In the genomic region with DNA sequence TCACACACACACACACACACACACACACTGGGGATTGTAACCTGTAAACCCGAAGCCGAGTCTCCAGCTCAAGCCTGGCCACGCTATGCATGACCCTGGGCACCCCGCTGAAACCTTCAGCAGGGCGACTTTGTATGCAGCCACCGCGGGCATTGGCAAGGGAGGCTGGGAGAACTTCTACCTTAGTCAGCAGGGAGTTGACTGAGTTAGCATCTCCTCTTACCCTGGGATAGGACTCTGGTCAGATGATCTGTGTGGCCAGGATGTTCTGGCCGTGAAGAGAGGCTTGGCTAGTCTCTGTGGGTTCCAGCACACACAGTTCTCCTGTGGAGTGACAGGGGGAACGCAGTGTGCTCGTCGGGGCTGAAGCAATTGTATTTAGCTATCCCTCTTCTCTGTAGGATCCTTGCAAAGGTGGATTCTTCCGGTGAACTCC, we compare ENCODE assay signal across 8 mouse cellular contexts. TPM values are rescaled to one million over a fixed set of nuclear protein-coding genes. Genes with fewer than 3 reads are reported as not detected.
A peak's percentile ranks its signal among the peaks of the same experiment; 100 is the strongest.
DNase-seq lines count a peak whose midpoint lies in the region; ATAC-seq and TF ChIP-seq lines count a peak whose summit lies in the region.

No protein-coding gene starts in this region.

- H3K9me3 ChIP-seq in intestine, embryonic 14.5 days (ENCODE audit: control insufficient read depth, low read length) = no peaks in the 10 kb centered on the region
- no peaks in the 10 kb centered on the region for H3K9me3 ChIP-seq in liver, embryonic 12.5 days (replicated peaks)
- H3K9me3 ChIP-seq in neural tube, embryonic 11.5 days (ENCODE audit: control insufficient read depth, low read length) = no peaks in the 10 kb centered on the region

- no peak overlapping the region for H3K9ac ChIP-seq in intestine, embryonic 14.5 days (ENCODE audit: low read length)
- H3K9ac ChIP-seq in liver, embryonic 12.5 days = peak overlapping the region; percentile 70
- peak overlapping the region; percentile 32; the same call in 1 of the 2 replicates for H3K9ac ChIP-seq in neural tube, embryonic 11.5 days (ENCODE audit: low read length)

- intact Hi-C loops in left cerebral cortex, adult 2 months (cut with DNase I) = no loop called here

- H3K4me3 ChIP-seq in left cerebral cortex, adult 2 months = peak overlapping the region; percentile 27
- no peak overlapping the region for H3K4me3 ChIP-seq in intestine, embryonic 14.5 days (ENCODE audit: low read depth, low read length)
- H3K4me3 ChIP-seq in liver, embryonic 12.5 days = peak overlapping the region; percentile 56
- H3K4me3 ChIP-seq in neural tube, embryonic 11.5 days (ENCODE audit: low read depth, low read length) = peak overlapping the region; percentile 10; the same call in 1 of the 2 replicates

- H3K27me3 ChIP-seq in intestine, embryonic 14.5 days (replicated peaks; ENCODE audit: control insufficient read depth, insufficient read depth, low read length) = no peaks in the 10 kb centered on the region
- H3K27me3 ChIP-seq in liver, embryonic 12.5 days (replicated peaks) = no peaks in the 10 kb centered on the region
- no peaks in the 10 kb centered on the region for H3K27me3 ChIP-seq in neural tube, embryonic 11.5 days (ENCODE audit: control insufficient read depth, insufficient read depth, low read length)

- DNase-seq in left cerebral cortex, adult 2 months (ENCODE audit: extremely low spot score in 1 of 2, low spot score in 2 of 2) = peak in 1 of 2 experiments; percentile 13
- DNase-seq in left cerebral cortex, adult 9 months (ENCODE audit: low spot score in 2 of 2) = no peak
- peak; percentile 89 for DNase-seq in gastrocnemius, postnatal 25 days
- DNase-seq in intestine, embryonic 14.5 days (ENCODE audit: low spot score) = no peak
- DNase-seq in neural tube, embryonic 11.5 days (ENCODE audit: low spot score) = peak; percentile 35

- TF ChIP-seq CTCF in left cerebral cortex, adult 2 months (IDR thresholded peaks at IDR 0.05) = no peak

- H3K27ac ChIP-seq in left cerebral cortex, adult 2 months = peak overlapping the region; percentile 8
- H3K27ac ChIP-seq in intestine, embryonic 14.5 days (ENCODE audit: low read depth) = 0 out of 2 replicates have a peak overlapping the region, but pooled peaks have one; percentile 35
- H3K27ac ChIP-seq in liver, embryonic 12.5 days = peak overlapping the region; percentile 79
- no peak overlapping the region for H3K27ac ChIP-seq in neural tube, embryonic 11.5 days (ENCODE audit: low read depth, low read length)

- peak overlapping the region; percentile 31 for H3K4me2 ChIP-seq in intestine, embryonic 14.5 days (ENCODE audit: low read length)
- H3K4me2 ChIP-seq in liver, embryonic 12.5 days = peak overlapping the region; percentile 84
- peak overlapping the region; percentile 42 for H3K4me2 ChIP-seq in neural tube, embryonic 11.5 days (ENCODE audit: low read depth)

- ATAC-seq in common myeloid progenitor, adult 5-6 weeks (replicated peaks; ENCODE audit: low read depth, poor library complexity, severe bottlenecking) = peak; percentile 30; the same call in 1 of the 2 replicates
- ATAC-seq in intestine, embryonic 14.5 days (replicated peaks; ENCODE audit: low FRiP score, low TSS enrichment, low read depth) = no peak
- ATAC-seq in liver, embryonic 12.5 days = peak; percentile 81
- peak; percentile 29; the same call in 1 of the 2 replicates for ATAC-seq in neural tube, embryonic 11.5 days (ENCODE audit: insufficient read depth, low FRiP score, low TSS enrichment)
- ATAC-seq in CD4-positive, CD25-positive, alpha-beta regulatory T cell, adult 4 months = no peak

- WGBS in intestine, embryonic 14.5 days = 8% methylated on average over 12 of the region's 12 CpGs
- 6% methylated on average over 12 of the region's 12 CpGs for WGBS in liver, embryonic 12.5 days (ENCODE audit: insufficient replicate concordance)
- WGBS in neural tube, embryonic 11.5 days = 4% methylated on average over 12 of the region's 12 CpGs

- H3K36me3 ChIP-seq in intestine, embryonic 14.5 days (ENCODE audit: control insufficient read depth, insufficient read depth, low read length) = no peaks in the 10 kb centered on the region
- H3K36me3 ChIP-seq in liver, embryonic 12.5 days = no peaks in the 10 kb centered on the region
- H3K36me3 ChIP-seq in neural tube, embryonic 11.5 days (ENCODE audit: control insufficient read depth, insufficient read depth, low read length) = no peaks in the 10 kb centered on the region

- peaks cover 41% of the 10 kb centered on the region for H3K4me1 ChIP-seq in intestine, embryonic 14.5 days (replicated peaks; ENCODE audit: control insufficient read depth, insufficient read depth, low read length)
- H3K4me1 ChIP-seq in liver, embryonic 12.5 days = peaks cover 39% of the 10 kb centered on the region
- peaks cover 21% of the 10 kb centered on the region for H3K4me1 ChIP-seq in neural tube, embryonic 11.5 days (ENCODE audit: control insufficient read depth, insufficient read depth, low read length)

RNA-seq across cellular contexts. Expression of a gene that starts 49.8 kb away (rescaled TPM):
- 10 to 100 TPM; 23.1 to 25.4 TPM for total RNA-seq in left cerebral cortex, adult 2 months (2021)
- total RNA-seq in common myeloid progenitor, adult 5-6 weeks (2017) = 16.0 and 19.9 TPM in 2 replicates
- total RNA-seq in gastrocnemius, postnatal 25 days (2021) = 10 to 100 TPM; 42.0 to 42.1 TPM
- 25.5 and 26.4 TPM in 2 replicates for polyA plus RNA-seq in intestine, embryonic 14.5 days (2014; fragmentation: Nextera tagmentation; extraction: Ambion mirVana)
- polyA plus RNA-seq in liver, embryonic 12.5 days (2016; fragmentation: Nextera tagmentation; extraction: Ambion mirVana) = 6.5 and 7.1 TPM in 2 replicates
- 32.1 and 33.7 TPM in 2 replicates for polyA plus RNA-seq in neural tube, embryonic 11.5 days (2014; fragmentation: Nextera tagmentation; extraction: Ambion mirVana)
- polyA plus RNA-seq in CD4-positive, CD25-positive, alpha-beta regulatory T cell, adult 4 months (2017; shearing (Covaris generic)) = 1 to 10 TPM; 5.8 to 8.8 TPM

Comparison
In these comparisons a context has a peak if more than half of its experiments do, and no peak if none do; other contexts are left out.
1. DNase-seq: peak in gastrocnemius, postnatal 25 days (single experiment) and neural tube, embryonic 11.5 days (single experiment); none in left cerebral cortex, adult 9 months (0 of 2) and intestine, embryonic 14.5 days (single experiment).
2. ATAC-seq: peak in common myeloid progenitor, adult 5-6 weeks (single experiment), liver, embryonic 12.5 days (single experiment) and neural tube, embryonic 11.5 days (single experiment); none in intestine, embryonic 14.5 days (single experiment) and CD4-positive, CD25-positive, alpha-beta regulatory T cell, adult 4 months (single experiment).
3. H3K4me2 ChIP-seq: peak in every context shown above with its lines; median percentile 84 in liver, embryonic 12.5 days; 42 in neural tube, embryonic 11.5 days; 31 in intestine, embryonic 14.5 days.